Mouse (Mus musculus) forebrain, embryonic 10.5 days (tissue): ENCODE results near the gene Tulp3. TPM values are rescaled to one million over a fixed set of nuclear protein-coding genes. Genes with fewer than 3 reads are reported as not detected.

ENCODE experiments used
- DNase-seq: peaks from one replicate; pipeline ENCODE4 v3.0.0-alpha.2; 2017; ENCODE audit warnings: low spot score; ENCODE audit errors: extremely low spot score
- H3K27ac ChIP-seq: fragments of 300-500 bp; sonication (generic); 2 replicates; pipeline ENCODE4 v1.5.1; 2016; ENCODE audit warnings: mild to moderate bottlenecking
- H3K27me3 ChIP-seq: fragments of 300-500 bp; sonication (generic); 2 replicates; pipeline ENCODE4 v1.6.1; 2016; ENCODE audit warnings: mild to moderate bottlenecking; ENCODE audit not compliant: poor library complexity, severe bottlenecking
- H3K36me3 ChIP-seq: fragments of 300-500 bp; sonication (generic); replicated peaks from 2 replicates; pipeline ENCODE4 v1.6.1; 2016; ENCODE audit warnings: mild to moderate bottlenecking, moderate library complexity
- H3K4me1 ChIP-seq: fragments of 300-500 bp; sonication (generic); 2 replicates; pipeline ENCODE4 v1.6.1; 2016
- H3K4me3 ChIP-seq: fragments of 300-500 bp; sonication (generic); 2 replicates; pipeline ENCODE4 v1.5.1; 2016; ENCODE audit warnings: mild to moderate bottlenecking, moderate library complexity
- H3K9me3 ChIP-seq: fragments of 300-500 bp; sonication (generic); 2 replicates; pipeline ENCODE4 v1.6.1; 2016; ENCODE audit warnings: mild to moderate bottlenecking, moderate library complexity
- WGBS: fragments of 180-500 bp; shearing (Covaris S2); methylation state at CpG from one replicate; pipeline ENCODE4 v1.1.7; 2016; 5-methylcytosine and 5-hydroxymethylcytosine counted together
- polyA plus RNA-seq: library from polyadenylated mRNA; unstranded; fragments of >200 nt; fragmentation: Nextera tagmentation; extraction: Ambion mirVana; gene quantifications from 2 replicates; pipeline ENCODE4 v1.2.1, GENCODE M21; 2016

Gene Tulp3
- polyA plus RNA-seq, 1 experiment from 2014 or later = 20.0 TPM

DNA sequence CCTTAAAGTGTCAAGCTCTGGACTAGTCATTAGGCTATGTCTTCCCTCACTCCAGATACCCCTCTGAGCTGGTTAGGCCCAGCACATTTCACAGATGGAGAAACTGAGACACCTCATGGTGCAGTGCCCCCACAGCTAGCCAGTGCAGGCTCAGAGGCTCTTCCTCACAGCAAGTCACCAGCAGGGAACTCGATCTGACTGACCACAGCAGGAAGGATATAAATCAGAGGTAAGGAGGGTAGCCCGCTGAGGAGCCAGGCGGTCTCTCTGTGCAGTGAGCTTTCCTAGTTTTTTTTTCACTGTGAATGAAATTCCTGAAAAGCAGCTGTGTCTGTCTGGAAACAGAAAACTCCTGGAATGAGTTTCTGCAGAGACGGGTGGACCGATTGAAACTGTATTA is 76.0 kb downstream of the Tulp3 start:
- Histone ChIP-seq H3K4me1 (peaks cover 35% of the 10 kb centered on the region), H3K36me3 (no peaks in the 10 kb centered on the region), H3K27ac (no peak overlapping the region), H3K27me3 (peaks cover 4% of the 10 kb centered on the region; the same call in 1 of the 2 replicates), H3K4me3 (no peak overlapping the region), H3K9me3 (no peaks in the 10 kb centered on the region)
- 59% methylated on average over 5 of the region's 5 CpGs for WGBS
- no peak for DNase-seq

GRCm38 (mm10) chr6:128279099-128279498 is 76.6 kb downstream of the Tulp3 start:
- no peak for DNase-seq
- H3K27ac ChIP-seq = 0 out of 2 replicates have a peak overlapping the region, but pooled peaks have one; percentile 20
- peaks cover 34% of the 10 kb centered on the region for H3K4me1 ChIP-seq
- H3K27me3 ChIP-seq = peaks cover 4% of the 10 kb centered on the region; the same call in 1 of the 2 replicates
- no peaks in the 10 kb centered on the region for H3K9me3 ChIP-seq
- H3K36me3 ChIP-seq = no peaks in the 10 kb centered on the region
- H3K4me3 ChIP-seq = no peak overlapping the region
- 80% methylated on average over 4 of the region's 4 CpGs for WGBS

GRCm38 (mm10) chr6:128277132-128278085 is 78.2 kb downstream of the Tulp3 start:
- Histone ChIP-seq H3K9me3 (no peaks in the 10 kb centered on the region), H3K4me3 (no peak overlapping the region), H3K27ac (no peak overlapping the region), H3K27me3 (peaks cover 4% of the 10 kb centered on the region; the same call in 1 of the 2 replicates), H3K36me3 (no peaks in the 10 kb centered on the region), H3K4me1 (peaks cover 27% of the 10 kb centered on the region)
- WGBS = 88% methylated on average over 11 of the region's 11 CpGs
- DNase-seq = no peak

DNA sequence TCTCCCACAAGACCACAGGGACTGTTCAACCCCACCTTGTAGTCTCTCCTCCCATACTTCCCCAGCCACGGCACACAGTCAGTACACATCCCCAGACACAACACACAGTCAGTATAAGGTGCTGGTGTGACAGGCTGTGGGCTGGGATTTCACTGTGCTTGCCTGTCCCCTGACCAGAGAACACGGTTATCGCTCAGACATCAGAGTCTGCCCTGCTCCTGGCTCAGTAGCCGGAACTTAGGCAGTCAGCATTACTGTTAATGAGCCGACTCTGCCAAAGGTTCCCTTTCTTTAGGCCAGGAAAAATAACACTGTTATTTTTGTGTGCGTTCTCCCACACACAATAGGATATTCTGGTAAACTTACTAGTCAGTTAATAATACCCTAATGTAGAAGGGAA is 79.3 kb downstream of the Tulp3 start:
- no peak overlapping the region for H3K4me3 ChIP-seq
- H3K36me3 ChIP-seq = no peaks in the 10 kb centered on the region
- DNase-seq = no peak
- WGBS = 92% methylated on average over 6 of the region's 6 CpGs
- H3K27me3 ChIP-seq = peaks cover 4% of the 10 kb centered on the region; the same call in 1 of the 2 replicates
- H3K9me3 ChIP-seq = no peaks in the 10 kb centered on the region
- peaks cover 16% of the 10 kb centered on the region for H3K4me1 ChIP-seq
- no peak overlapping the region for H3K27ac ChIP-seq

GRCm38 (mm10) chr6:128275506-128276064 is 80.1 kb downstream of the Tulp3 start:
- no peak overlapping the region for H3K4me3 ChIP-seq
- whole genome bisulfite sequencing = 90% methylated on average over 8 of the region's 8 CpGs
- peaks cover 4% of the 10 kb centered on the region; the same call in 1 of the 2 replicates for H3K27me3 ChIP-seq
- no peaks in the 10 kb centered on the region for H3K9me3 ChIP-seq
- H3K27ac ChIP-seq = no peak overlapping the region
- H3K4me1 ChIP-seq = peaks cover 9% of the 10 kb centered on the region; the same call in 1 of the 2 replicates
- no peak for DNase-seq
- no peaks in the 10 kb centered on the region for H3K36me3 ChIP-seq

DNA sequence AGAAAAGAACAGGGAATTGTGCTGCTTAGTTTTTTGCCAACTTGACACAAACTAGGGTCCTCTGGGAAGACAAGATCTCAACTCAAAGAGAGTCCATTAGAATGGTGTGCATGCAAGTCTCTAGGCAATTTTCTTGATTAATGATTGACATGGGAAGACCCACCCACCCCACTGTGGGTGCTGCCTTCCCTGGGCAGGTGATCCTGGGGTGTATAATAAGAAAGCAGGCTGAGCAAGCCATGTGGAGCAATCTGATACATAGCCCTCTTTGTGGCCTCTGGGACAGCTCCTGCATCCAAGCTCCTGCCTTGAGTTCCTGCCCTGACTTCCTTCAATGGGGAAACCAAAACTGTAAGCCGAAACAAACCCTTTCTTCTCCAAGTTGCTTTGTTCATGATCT is 82.1 kb downstream of the Tulp3 start:
- Histone ChIP-seq H3K9me3 (no peaks in the 10 kb centered on the region), H3K4me3 (no peak overlapping the region), H3K4me1 (no peaks in the 10 kb centered on the region), H3K27me3 (no peaks in the 10 kb centered on the region), H3K36me3 (no peaks in the 10 kb centered on the region), H3K27ac (no peak overlapping the region)
- 77% methylated on average over 1 of the region's 1 CpGs for WGBS
- DNase-seq = no peak

- Histone ChIP-seq H3K36me3 (no peaks in the 10 kb centered on the region), H3K27ac (no peak overlapping the region), H3K4me1 (no peaks in the 10 kb centered on the region), H3K4me3 (no peak overlapping the region), H3K9me3 (no peaks in the 10 kb centered on the region), H3K27me3 (no peaks in the 10 kb centered on the region)
- DNase-seq = no peak
- WGBS = 95% methylated on average over 17 of the region's 17 CpGs
Observed at GRCm38 (mm10) chr6:128272754-128273153, 82.9 kb downstream of the Tulp3 start.

Other genes starting within 250 kb of the Tulp3 start
- gene Tspan9, start 212.3 kb downstream of the Tulp3 start, polyA plus RNA-seq = 39.4 and 41.3 TPM in 2 replicates
- 1.4 and 2.1 TPM in 2 replicates for gene Tead4, start 55.0 kb downstream of the Tulp3 start, polyA plus RNA-seq
- gene Rhno1, start 7.1 kb upstream of the Tulp3 start, polyA plus RNA-seq = 192 and 194 TPM in 2 replicates
- 77.0 and 78.9 TPM in 2 replicates for gene Foxm1, start 7.1 kb upstream of the Tulp3 start, polyA plus RNA-seq
- 0.44 and 0.71 TPM in 2 replicates for gene Tex52, start 19.6 kb upstream of the Tulp3 start, polyA plus RNA-seq
- gene Gm44596, start 19.7 kb upstream of the Tulp3 start, polyA plus RNA-seq = not detected in 2 replicates
- 2.3 and 2.9 TPM in 2 replicates for gene Nrip2, start 43.4 kb upstream of the Tulp3 start, polyA plus RNA-seq
- 40.0 and 41.5 TPM in 2 replicates for gene Itfg2, start 69.1 kb upstream of the Tulp3 start, polyA plus RNA-seq
- gene Fkbp4, start 82.8 kb upstream of the Tulp3 start, polyA plus RNA-seq = 821 and 862 TPM in 2 replicates
- not detected in 2 replicates for gene Pzp, start 170.9 kb upstream of the Tulp3 start, polyA plus RNA-seq
- not detected in 2 replicates for gene A2ml1, start 225.8 kb upstream of the Tulp3 start, polyA plus RNA-seq